ENCODE assay signal across 8 mouse cellular contexts in the genomic region with DNA sequence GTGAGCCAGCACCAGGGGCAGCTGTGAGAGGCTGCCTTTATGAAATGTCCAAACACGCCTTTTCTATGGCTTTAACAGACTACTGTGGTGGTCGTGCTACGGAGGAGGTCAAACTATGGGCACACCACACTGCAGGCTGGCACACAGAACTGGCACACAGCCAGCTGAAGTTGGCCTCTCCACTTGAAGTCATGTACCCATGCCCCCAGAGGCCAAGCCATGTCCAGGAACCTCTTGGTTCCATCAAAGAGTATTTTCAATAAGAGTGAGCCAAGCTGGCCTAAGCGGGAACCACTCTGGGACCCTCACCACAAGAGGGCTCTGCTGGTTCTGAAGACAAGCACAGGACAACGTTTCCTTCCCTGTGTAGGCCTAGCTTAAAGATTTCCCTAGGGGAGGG. TPM values are rescaled to one million over a fixed set of nuclear protein-coding genes. Genes with fewer than 3 reads are reported as not detected.
DNase-seq lines count a peak whose midpoint lies in the region; ATAC-seq lines count a peak whose summit lies in the region.
"Had no signal": no experiment of that assay in that cellular context is flagged by ENCODE, and none has a peak within 500 bp of the region (broad histone marks: within the 10 kb centered on the region; RNA-seq: fewer than 3 reads in every experiment).

No protein-coding gene starts in this region.

- H3K9ac ChIP-seq in midbrain, embryonic 14.5 days (replicated peaks; ENCODE audit: low read length), result no peak overlapping the region
- no peak overlapping the region for H3K9ac ChIP-seq in midbrain, embryonic 11.5 days (ENCODE audit: low read length)
- no peak overlapping the region for H3K9ac ChIP-seq in heart, embryonic 15.5 days
- H3K9ac ChIP-seq in stomach, embryonic 14.5 days (replicated peaks; ENCODE audit: low read depth, low read length), result no peak overlapping the region
- H3K9ac ChIP-seq: liver, embryonic 14.5 days had no signal

- ATAC-seq in midbrain, embryonic 14.5 days (ENCODE audit: low FRiP score, low TSS enrichment), result no peak
- ATAC-seq in midbrain, embryonic 11.5 days (ENCODE audit: low FRiP score), result no peak
- ATAC-seq in heart, embryonic 15.5 days (replicated peaks; ENCODE audit: insufficient number of reproducible peaks, insufficient read depth, low FRiP score, low read depth), result peak; percentile 33; the same call in 1 of the 2 replicates
- no peak for ATAC-seq in stomach, embryonic 14.5 days (ENCODE audit: insufficient number of reproducible peaks, insufficient read depth, low FRiP score, low read depth)

- H3K4me2 ChIP-seq in midbrain, embryonic 14.5 days (ENCODE audit: low read length), result no peak overlapping the region
- no peak overlapping the region for H3K4me2 ChIP-seq in midbrain, embryonic 11.5 days
- no peak overlapping the region for H3K4me2 ChIP-seq in heart, embryonic 15.5 days
- no peak overlapping the region for H3K4me2 ChIP-seq in stomach, embryonic 14.5 days (replicated peaks; ENCODE audit: low read depth, low read length)

- H3K36me3 ChIP-seq in midbrain, embryonic 14.5 days (ENCODE audit: control insufficient read depth, insufficient read depth, low read length), result no peaks in the 10 kb centered on the region
- H3K36me3 ChIP-seq in midbrain, embryonic 11.5 days (ENCODE audit: control insufficient read depth, insufficient read depth, low read length), result no peaks in the 10 kb centered on the region
- H3K36me3 ChIP-seq in heart, embryonic 15.5 days, result no peaks in the 10 kb centered on the region
- H3K36me3 ChIP-seq in stomach, embryonic 14.5 days (ENCODE audit: control insufficient read depth, insufficient read depth, low read length), result no peaks in the 10 kb centered on the region

- DNase-seq in midbrain, embryonic 14.5 days, result peak; percentile 54
- no peak for DNase-seq in midbrain, embryonic 11.5 days (ENCODE audit: low spot score, missing footprints)
- DNase-seq in kidney, postnatal 10 days, result peak; percentile 71
- DNase-seq in spleen, adult 12 weeks (ENCODE audit: low spot score), result no peak
- DNase-seq in spleen, postnatal 14 days (ENCODE audit: low spot score in 2 of 2), result no peak

- 65% methylated on average over 5 of the region's 5 CpGs for WGBS in midbrain, embryonic 14.5 days
- WGBS in midbrain, embryonic 11.5 days, result 71% methylated on average over 5 of the region's 5 CpGs
- WGBS in heart, embryonic 15.5 days, result 42% methylated on average over 5 of the region's 5 CpGs
- WGBS in stomach, embryonic 14.5 days, result 54% methylated on average over 5 of the region's 5 CpGs

- no peaks in the 10 kb centered on the region for H3K4me1 ChIP-seq in midbrain, embryonic 14.5 days (ENCODE audit: control insufficient read depth, insufficient read depth, low read length)
- no peaks in the 10 kb centered on the region for H3K4me1 ChIP-seq in midbrain, embryonic 11.5 days (ENCODE audit: control insufficient read depth, insufficient read depth, low read length)
- H3K4me1 ChIP-seq in heart, embryonic 15.5 days (replicated peaks), result peaks cover 27% of the 10 kb centered on the region
- peaks cover 16% of the 10 kb centered on the region for H3K4me1 ChIP-seq in stomach, embryonic 14.5 days (ENCODE audit: control insufficient read depth, insufficient read depth, low read length)

- no peaks in the 10 kb centered on the region for H3K9me3 ChIP-seq in midbrain, embryonic 14.5 days (ENCODE audit: control insufficient read depth, low read length)
- no peaks in the 10 kb centered on the region for H3K9me3 ChIP-seq in midbrain, embryonic 11.5 days (ENCODE audit: control insufficient read depth, low read length)
- no peaks in the 10 kb centered on the region for H3K9me3 ChIP-seq in heart, embryonic 15.5 days (replicated peaks)
- no peaks in the 10 kb centered on the region for H3K9me3 ChIP-seq in stomach, embryonic 14.5 days (ENCODE audit: control insufficient read depth, low read depth, low read length)

- no peak overlapping the region for H3K27ac ChIP-seq in midbrain, embryonic 14.5 days (replicated peaks; ENCODE audit: low read depth, low read length)
- H3K27ac ChIP-seq in midbrain, embryonic 11.5 days (ENCODE audit: low read depth, low read length), result no peak overlapping the region
- H3K27ac ChIP-seq in heart, embryonic 15.5 days, result peak overlapping the region; percentile 62
- H3K27ac ChIP-seq in stomach, embryonic 14.5 days (ENCODE audit: low read length), result peak overlapping the region; percentile 39; the same call in 1 of the 2 replicates
- H3K27ac ChIP-seq: liver, embryonic 14.5 days had no signal

- H3K27me3 ChIP-seq in midbrain, embryonic 14.5 days (ENCODE audit: control insufficient read depth, insufficient read depth, low read length), result no peaks in the 10 kb centered on the region
- H3K27me3 ChIP-seq in midbrain, embryonic 11.5 days (ENCODE audit: control insufficient read depth, insufficient read depth, low read length), result no peaks in the 10 kb centered on the region
- H3K27me3 ChIP-seq in heart, embryonic 15.5 days, result no peaks in the 10 kb centered on the region
- H3K27me3 ChIP-seq in stomach, embryonic 14.5 days (ENCODE audit: control insufficient read depth, insufficient read depth, low read length), result no peaks in the 10 kb centered on the region

- no peak overlapping the region for H3K4me3 ChIP-seq in midbrain, embryonic 14.5 days (replicated peaks; ENCODE audit: low read depth, low read length)
- H3K4me3 ChIP-seq in midbrain, embryonic 11.5 days (ENCODE audit: low read depth, low read length), result no peak overlapping the region
- no peak overlapping the region for H3K4me3 ChIP-seq in heart, embryonic 15.5 days
- H3K4me3 ChIP-seq in stomach, embryonic 14.5 days (ENCODE audit: low read depth, low read length), result no peak overlapping the region

RNA-seq across cellular contexts. Expression of a gene that starts 49.7 kb away (rescaled TPM):
- 4.1 and 6.6 TPM in 2 replicates for polyA plus RNA-seq in midbrain, embryonic 14.5 days (2014; fragmentation: Nextera tagmentation; extraction: Ambion mirVana)
- polyA plus RNA-seq in midbrain, embryonic 11.5 days (2014; fragmentation: Nextera tagmentation; extraction: Ambion mirVana), result 6.0 and 6.2 TPM in 2 replicates
- 11.7 and 12.3 TPM in 2 replicates for polyA plus RNA-seq in heart, embryonic 15.5 days (2015; fragmentation: Nextera tagmentation; extraction: Ambion mirVana)
- polyA plus RNA-seq in stomach, embryonic 14.5 days (2014; fragmentation: Nextera tagmentation; extraction: Ambion mirVana), result 12.0 and 13.3 TPM in 2 replicates

Comparison
In these comparisons a context has a peak if more than half of its experiments do, and no peak if none do; other contexts are left out.
1. DNase-seq: peak in midbrain, embryonic 14.5 days (single experiment) and kidney, postnatal 10 days (single experiment); none in midbrain, embryonic 11.5 days (single experiment), spleen, adult 12 weeks (single experiment) and spleen, postnatal 14 days (0 of 2).
2. H3K27ac ChIP-seq: peak in heart, embryonic 15.5 days (single experiment) and stomach, embryonic 14.5 days (single experiment); none in midbrain, embryonic 14.5 days (single experiment) and midbrain, embryonic 11.5 days (single experiment).